In the genomic region with DNA sequence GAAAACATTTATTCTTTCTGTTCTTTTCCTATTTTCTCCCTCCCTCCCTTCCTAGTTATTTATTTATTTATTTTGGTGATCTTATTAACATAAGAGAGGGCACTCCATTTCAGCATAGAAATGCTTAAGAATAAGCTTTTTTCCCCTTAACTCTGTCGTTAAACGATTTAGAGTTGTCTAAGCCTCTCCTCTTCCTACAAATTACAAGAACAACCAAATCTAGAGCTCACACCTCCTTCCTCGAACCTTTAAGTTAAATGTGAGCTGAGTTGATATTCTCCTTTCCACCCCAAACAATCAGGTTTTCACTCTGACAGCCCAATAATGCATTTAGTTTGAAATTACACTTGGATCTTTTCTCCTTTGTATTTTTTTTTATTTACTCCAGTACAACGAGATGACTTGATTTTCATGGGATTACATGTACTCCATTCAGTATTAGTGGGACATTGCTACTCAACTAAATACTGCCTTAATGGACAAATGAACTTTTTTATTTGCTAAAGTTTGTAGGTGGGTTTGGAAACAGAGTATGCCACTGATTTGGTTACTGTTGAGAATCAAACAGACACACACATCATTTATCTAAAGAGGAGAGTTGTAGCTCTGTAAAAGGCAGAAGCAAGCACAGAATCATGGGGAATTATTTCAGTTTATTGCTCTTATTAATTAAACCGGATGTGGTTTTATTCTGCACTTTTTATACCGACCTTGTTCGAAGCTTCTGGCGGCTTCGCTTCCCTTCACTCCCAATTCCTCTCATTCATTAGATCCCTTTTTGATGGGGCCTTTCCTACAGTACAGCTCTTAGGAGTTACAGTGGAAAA, we compare ENCODE assay signal across 9 mouse cellular contexts.
DNase-seq lines count a peak whose midpoint lies in the region; ATAC-seq and TF ChIP-seq lines count a peak whose summit lies in the region.
"Had no signal": no experiment of that assay in that cellular context is flagged by ENCODE, and none has a peak within 500 bp of the region (broad histone marks: within the 10 kb centered on the region; RNA-seq: fewer than 3 reads in every experiment).

No protein-coding gene starts in this region.

- no peak overlapping the region for H3K9ac ChIP-seq in forebrain, embryonic 13.5 days
- H3K9ac ChIP-seq in liver, embryonic 11.5 days (ENCODE audit: low read depth, low read length): no peak overlapping the region
- H3K9ac ChIP-seq in neural tube, embryonic 13.5 days: peak overlapping the region; percentile 67

- no peaks in the 10 kb centered on the region for H3K36me3 ChIP-seq in forebrain, embryonic 10.5 days (replicated peaks)
- no peaks in the 10 kb centered on the region for H3K36me3 ChIP-seq in forebrain, embryonic 13.5 days (ENCODE audit: poor library complexity, severe bottlenecking)
- H3K36me3 ChIP-seq in liver, embryonic 11.5 days (ENCODE audit: control insufficient read depth, insufficient read depth, low read length): no peaks in the 10 kb centered on the region
- no peaks in the 10 kb centered on the region for H3K36me3 ChIP-seq in neural tube, embryonic 13.5 days

- 0 out of 2 replicates have a peak overlapping the region, but pooled peaks have one; percentile 34 for H3K4me3 ChIP-seq in forebrain, embryonic 10.5 days
- no peak overlapping the region for H3K4me3 ChIP-seq in forebrain, embryonic 13.5 days
- no peak overlapping the region for H3K4me3 ChIP-seq in liver, embryonic 11.5 days (ENCODE audit: low read depth, low read length)
- H3K4me3 ChIP-seq in embryonic fibroblast, embryonic 13.5 days (ENCODE audit: insufficient read depth, low read length): no peak overlapping the region
- H3K4me3 ChIP-seq in neural tube, embryonic 13.5 days: peak overlapping the region; percentile 24; the same call in 1 of the 2 replicates
- H3K4me3 ChIP-seq in left cerebral cortex, adult 2 months: no peak overlapping the region

- WGBS in forebrain, embryonic 10.5 days: under 1% methylated on average over 9 of the region's 9 CpGs
- 2% methylated on average over 9 of the region's 9 CpGs for WGBS in forebrain, embryonic 13.5 days
- 10% methylated on average over 9 of the region's 9 CpGs for WGBS in liver, embryonic 11.5 days
- WGBS in neural tube, embryonic 13.5 days: 3% methylated on average over 9 of the region's 9 CpGs

- H3K9me3 ChIP-seq in forebrain, embryonic 10.5 days: no peaks in the 10 kb centered on the region
- H3K9me3 ChIP-seq in forebrain, embryonic 13.5 days (replicated peaks): no peaks in the 10 kb centered on the region
- H3K9me3 ChIP-seq in liver, embryonic 11.5 days (ENCODE audit: control insufficient read depth, low read length): no peaks in the 10 kb centered on the region
- no peaks in the 10 kb centered on the region for H3K9me3 ChIP-seq in neural tube, embryonic 13.5 days

- intact Hi-C loops in left cerebral cortex, adult 2 months (cut with DNase I): loop anchor here (2.0 to 10.0 kb wide), 2 partner anchors 123 to 1589 kb away; no protein-coding TSS in a partner anchor

- peaks cover 85% of the 10 kb centered on the region for H3K27me3 ChIP-seq in forebrain, embryonic 10.5 days (ENCODE audit: poor library complexity, severe bottlenecking)
- H3K27me3 ChIP-seq in forebrain, embryonic 13.5 days: peaks cover 67% of the 10 kb centered on the region
- peaks cover 63% of the 10 kb centered on the region for H3K27me3 ChIP-seq in liver, embryonic 11.5 days (replicated peaks; ENCODE audit: control insufficient read depth, insufficient read depth, low read length)
- H3K27me3 ChIP-seq in neural tube, embryonic 13.5 days: no peaks in the 10 kb centered on the region

- TF ChIP-seq CTCF in embryonic fibroblast, embryonic 13.5 days (IDR thresholded peaks at IDR 0.05; ENCODE audit: borderline replicate concordance, insufficient read depth, low read length): no peak
- TF ChIP-seq CTCF in left cerebral cortex, adult 2 months (IDR thresholded peaks at IDR 0.05): no peak

- no peak overlapping the region for H3K27ac ChIP-seq in forebrain, embryonic 10.5 days
- no peak overlapping the region for H3K27ac ChIP-seq in forebrain, embryonic 13.5 days
- no peak overlapping the region for H3K27ac ChIP-seq in liver, embryonic 11.5 days (ENCODE audit: low read depth, low read length)
- H3K27ac ChIP-seq in embryonic fibroblast, embryonic 13.5 days (ENCODE audit: insufficient read depth, low read length): peak overlapping the region; percentile 16
- peak overlapping the region; percentile 96 for H3K27ac ChIP-seq in neural tube, embryonic 13.5 days (replicated peaks)
- H3K27ac ChIP-seq in left cerebral cortex, adult 2 months: no peak overlapping the region

- peaks cover 75% of the 10 kb centered on the region for H3K4me1 ChIP-seq in forebrain, embryonic 10.5 days
- H3K4me1 ChIP-seq in forebrain, embryonic 13.5 days: peaks cover 40% of the 10 kb centered on the region
- peaks cover 16% of the 10 kb centered on the region for H3K4me1 ChIP-seq in liver, embryonic 11.5 days (replicated peaks; ENCODE audit: control insufficient read depth, insufficient read depth, low read length)
- no peaks in the 10 kb centered on the region for H3K4me1 ChIP-seq in embryonic fibroblast, embryonic 13.5 days (ENCODE audit: control insufficient read depth, insufficient read depth, low read length)
- peaks cover 67% of the 10 kb centered on the region for H3K4me1 ChIP-seq in neural tube, embryonic 13.5 days (replicated peaks)

- no peak for DNase-seq in forebrain, embryonic 10.5 days (ENCODE audit: extremely low spot score, low spot score)
- no peak for DNase-seq in liver, embryonic 11.5 days (ENCODE audit: low spot score)
- no peak for DNase-seq in liver
- DNase-seq in right cerebral cortex, postnatal 10 days (ENCODE audit: low spot score in 2 of 2): no peak
- DNase-seq in left cerebral cortex, adult 2 months (ENCODE audit: extremely low spot score in 1 of 2, low spot score in 2 of 2): no peak
- DNase-seq: gastrocnemius, postnatal 36 days had no signal

- ATAC-seq in forebrain, embryonic 13.5 days: no peak
- ATAC-seq in liver, embryonic 11.5 days (replicated peaks; ENCODE audit: low FRiP score): no peak
- no peak for ATAC-seq in neural tube, embryonic 13.5 days (ENCODE audit: low read depth)

- no peak for TF ChIP-seq POLR2A in embryonic fibroblast, embryonic 13.5 days (IDR thresholded peaks at IDR 0.05; ENCODE audit: low read depth, low read length)

- H3K4me2 ChIP-seq in forebrain, embryonic 13.5 days: no peak overlapping the region
- H3K4me2 ChIP-seq in liver, embryonic 11.5 days: peak overlapping the region; percentile 81
- peak overlapping the region; percentile 89 for H3K4me2 ChIP-seq in neural tube, embryonic 13.5 days

Comparison
In these comparisons a context has a peak if more than half of its experiments do, and no peak if none do; other contexts are left out.
1. H3K4me3 ChIP-seq: peak in forebrain, embryonic 10.5 days (single experiment) and neural tube, embryonic 13.5 days (single experiment); none in forebrain, embryonic 13.5 days (single experiment), liver, embryonic 11.5 days (single experiment), embryonic fibroblast, embryonic 13.5 days (single experiment) and left cerebral cortex, adult 2 months (single experiment).
2. H3K27ac ChIP-seq: peak in embryonic fibroblast, embryonic 13.5 days (single experiment) and neural tube, embryonic 13.5 days (single experiment); none in forebrain, embryonic 10.5 days (single experiment), forebrain, embryonic 13.5 days (single experiment), liver, embryonic 11.5 days (single experiment) and left cerebral cortex, adult 2 months (single experiment).